Mouse (Mus musculus) 3134 (cell line): ENCODE results near the gene Fmnl2.

Experiments
- DNase-seq: peaks from one replicate; pipeline ENCODE4 v3.0.0-alpha.2; 2011; ENCODE audit warnings: low spot score; ENCODE audit not compliant: insufficient read length; ENCODE audit errors: extremely low read depth

Gene Fmnl2

DNA sequence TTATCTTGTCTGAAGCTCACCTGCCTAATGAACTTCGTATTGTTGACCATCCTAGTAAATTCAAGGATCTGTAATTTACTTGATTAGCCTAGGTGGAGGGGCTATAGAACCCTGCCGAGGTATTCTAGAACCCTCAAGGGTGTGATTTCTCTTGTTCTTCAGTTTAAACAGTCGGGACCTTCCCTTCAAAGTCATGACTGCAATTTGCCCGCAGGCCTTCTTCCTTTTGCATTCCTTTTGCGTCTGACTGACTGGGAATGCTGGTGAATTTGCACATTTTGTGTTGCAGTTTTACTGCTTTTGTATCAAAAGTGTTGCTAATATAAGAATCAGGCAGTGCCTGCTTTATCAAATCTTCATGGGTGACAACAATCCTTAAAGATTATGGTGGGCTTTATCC, 46.9 kb downstream of the Fmnl2 start:
- no peak for DNase-seq

GRCm38 (mm10) chr2:52913311-52913710, 55.7 kb downstream of the Fmnl2 start:
- no peak for DNase-seq

GRCm38 (mm10) chr2:52913746-52914145, 56.1 kb downstream of the Fmnl2 start:
- no peak for DNase-seq

- DNase-seq = no peak
These were observed 57.9 kb downstream of the Fmnl2 start for GRCm38 (mm10) chr2:52915536-52915935.

DNA sequence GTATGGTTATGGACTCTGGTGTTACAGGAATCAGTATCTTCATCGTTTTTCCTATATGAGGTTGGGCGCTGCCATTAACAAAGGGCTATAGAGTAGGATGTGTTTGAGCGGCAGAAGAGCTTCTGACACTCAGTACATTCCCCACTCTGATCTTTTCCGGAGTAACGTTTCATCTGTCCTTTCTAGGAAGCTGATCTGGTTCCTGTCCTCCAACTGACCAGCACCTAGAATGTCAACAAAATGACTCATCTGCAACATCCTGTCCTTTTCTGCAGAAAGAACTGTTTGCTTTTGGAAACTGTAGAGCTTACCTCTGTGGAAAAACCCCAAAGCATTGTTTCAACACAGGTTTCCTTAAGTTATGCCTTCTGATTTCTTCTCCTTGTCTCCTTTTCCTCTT, 60.4 kb downstream of the Fmnl2 start:
- no peak for DNase-seq

- DNase-seq = no peak
These were observed 63.2 kb downstream of the Fmnl2 start for GRCm38 (mm10) chr2:52920701-52921435.

- no peak for DNase-seq
These were observed 67.4 kb downstream of the Fmnl2 start for GRCm38 (mm10) chr2:52925062-52925461.

DNA sequence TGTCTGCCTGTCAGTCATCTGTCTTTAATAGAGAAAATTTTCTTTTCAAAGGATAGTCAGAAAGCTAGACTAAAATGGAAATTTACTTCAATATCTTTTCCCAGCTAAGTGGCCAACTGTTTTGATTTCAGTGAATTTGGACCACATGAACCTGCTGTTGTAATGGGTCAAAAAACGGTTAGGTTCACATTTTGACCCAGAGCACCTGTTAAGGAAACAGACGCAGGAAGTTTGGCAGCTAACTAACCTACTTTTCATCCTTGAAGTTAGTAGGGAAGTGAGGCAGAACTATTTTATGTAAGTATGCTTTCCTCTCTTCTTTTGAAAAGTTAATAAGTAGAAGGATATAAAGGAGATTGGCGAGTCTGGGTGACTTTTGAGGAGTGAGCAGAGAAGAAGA, 69.7 kb downstream of the Fmnl2 start:
- no peak for DNase-seq

DNA sequence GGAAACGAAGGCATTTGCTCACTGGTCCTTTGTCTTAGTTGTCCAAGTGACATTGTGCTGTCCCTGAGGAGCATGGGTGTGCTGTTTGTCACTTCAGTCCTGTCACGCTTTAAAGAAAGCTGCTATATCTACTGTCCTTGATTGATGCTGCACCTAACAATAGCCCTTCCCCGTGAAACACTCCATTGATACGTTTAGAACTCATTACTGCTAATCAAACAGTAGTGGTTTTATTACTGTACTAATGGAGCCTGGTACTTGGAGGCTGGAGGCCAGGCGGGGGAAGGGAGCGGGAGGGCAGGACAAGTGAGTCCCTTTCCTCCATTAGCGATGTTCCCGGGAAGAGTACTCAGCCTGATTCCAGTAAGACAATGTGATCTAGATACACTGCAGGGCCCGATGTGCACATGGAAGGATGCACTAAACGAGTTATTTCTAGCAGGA, 70.2 kb downstream of the Fmnl2 start:
- no peak for DNase-seq

DNA sequence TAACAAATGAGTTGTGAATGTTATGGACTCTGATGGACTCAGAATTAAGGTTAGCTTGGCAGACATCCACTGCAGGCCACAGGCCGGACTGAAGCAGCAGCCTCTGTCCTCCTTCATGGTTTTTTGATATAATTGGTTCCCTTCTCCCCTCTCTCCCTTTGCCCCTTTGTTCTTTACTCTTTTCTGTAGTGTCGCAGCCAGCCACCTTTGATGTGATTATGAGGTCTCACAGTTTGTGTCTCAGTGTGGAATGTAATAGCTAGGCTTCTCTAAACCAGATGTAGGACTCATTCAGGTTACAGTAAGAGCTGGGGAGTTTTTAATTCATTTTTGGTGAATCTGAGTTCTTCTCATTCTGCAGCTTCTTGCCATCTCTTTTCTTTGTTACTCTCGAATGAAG, 70.7 kb downstream of the Fmnl2 start:
- no peak for DNase-seq

GRCm38 (mm10) chr2:52930106-52930868, 72.6 kb downstream of the Fmnl2 start:
- peak; percentile 70 for DNase-seq

GRCm38 (mm10) chr2:52931315-52931714, 73.7 kb downstream of the Fmnl2 start:
- no peak for DNase-seq

- DNase-seq = no peak
These were observed 78.2 kb downstream of the Fmnl2 start for GRCm38 (mm10) chr2:52935906-52936305.

GRCm38 (mm10) chr2:52938351-52939074, 80.9 kb downstream of the Fmnl2 start:
- DNase-seq = peak; percentile 65

GRCm38 (mm10) chr2:52943644-52944423, 86.2 kb downstream of the Fmnl2 start:
- DNase-seq = peak; percentile 46

DNA sequence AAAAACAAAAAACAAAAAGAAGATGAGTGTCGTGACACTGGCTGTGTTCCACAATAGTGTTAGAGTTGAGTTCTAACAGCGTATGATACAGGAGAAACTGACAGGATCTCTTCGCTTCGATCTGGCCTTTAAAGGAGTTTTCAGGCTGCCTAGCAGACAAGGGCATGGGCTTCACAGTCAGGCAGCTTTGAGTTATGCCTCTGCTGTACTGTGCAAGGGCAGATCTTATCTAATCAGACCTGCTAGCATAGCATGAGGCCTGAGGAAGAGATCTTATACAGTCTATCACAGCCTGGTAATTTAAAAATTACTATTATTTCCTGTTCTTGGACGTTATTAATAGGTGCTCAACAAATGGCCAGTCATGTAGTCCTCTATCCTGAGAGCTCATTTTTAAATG, 86.9 kb downstream of the Fmnl2 start:
- DNase-seq = no peak

- DNase-seq = no peak
These were observed 88.4 kb downstream of the Fmnl2 start for GRCm38 (mm10) chr2:52946074-52946473.

GRCm38 (mm10) chr2:52946524-52947186, 89.0 kb downstream of the Fmnl2 start:
- DNase-seq = no peak

GRCm38 (mm10) chr2:52948406-52948805, 90.7 kb downstream of the Fmnl2 start:
- no peak for DNase-seq

DNA sequence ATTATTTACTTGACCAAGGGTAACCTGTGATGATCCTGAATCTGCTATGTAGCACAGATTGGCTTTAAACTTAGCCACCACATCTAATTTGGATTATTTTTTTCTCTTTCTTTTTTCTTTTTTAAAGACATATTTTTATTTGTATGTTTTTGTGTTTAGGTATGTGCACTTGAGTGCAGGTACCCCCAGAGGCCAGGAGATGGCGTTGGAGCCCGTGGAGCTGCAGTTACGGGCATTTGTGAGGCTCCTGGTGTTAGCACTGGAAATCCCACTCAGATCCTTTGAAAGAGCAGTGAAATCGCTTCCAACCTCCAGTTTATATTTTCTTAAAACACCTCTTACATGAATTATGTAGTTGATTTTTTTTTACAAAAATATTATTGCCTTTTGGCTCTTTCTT, 91.9 kb downstream of the Fmnl2 start:
- no peak for DNase-seq
